Mouse (Mus musculus): ENCODE measurements around the gene Olfr869. TPM values are rescaled to one million over a fixed set of nuclear protein-coding genes. Genes with fewer than 3 reads are reported as not detected.

Olfr869 gene
- not detected for polyA plus RNA-seq (2017; shearing (Covaris generic))

GRCm38 (mm10) chr9:20128709-20129108 lies at the start of gene Olfr869:
Gene Olfr869 (plus strand): TSS chr9:20129009.

GRCm38 (mm10) chr9:20098326-20098725 lies 30.5 kb upstream of the Olfr869 start, which contains the start of gene Olfr868:
Gene Olfr868 (plus strand): TSS chr9:20098626.

GRCm38 (mm10) chr9:20173957-20174356 lies 45.1 kb downstream of the Olfr869 start, which contains the start of gene Olfr870:
Gene Olfr870 (minus strand): TSS chr9:20174057.

Other genes starting within 250 kb of the Olfr869 start
- not detected for gene Olfr862, start 241.0 kb upstream of the Olfr869 start, polyA plus RNA-seq (2017; shearing (Covaris generic))
- gene Olfr77, start 212.1 kb upstream of the Olfr869 start, polyA plus RNA-seq (2017; shearing (Covaris generic)), result 1.0 TPM
- gene Olfr866, start 101.0 kb upstream of the Olfr869 start, polyA plus RNA-seq (2017; shearing (Covaris generic)), result not detected
- gene Olfr867, start 71.4 kb upstream of the Olfr869 start, polyA plus RNA-seq (2017; shearing (Covaris generic)), result not detected
- gene Olfr868, start 30.4 kb upstream of the Olfr869 start, polyA plus RNA-seq (2017; shearing (Covaris generic)), result 0.24 TPM
- not detected for gene Olfr870, start 45.0 kb downstream of the Olfr869 start, polyA plus RNA-seq (2017; shearing (Covaris generic))
- gene Olfr871, start 83.2 kb downstream of the Olfr869 start, polyA plus RNA-seq (2017; shearing (Covaris generic)), result not detected
- not detected for gene Olfr872, start 108.1 kb downstream of the Olfr869 start, polyA plus RNA-seq (2017; shearing (Covaris generic))
- 0.69 TPM for gene Olfr39, start 153.3 kb downstream of the Olfr869 start, polyA plus RNA-seq (2017; shearing (Covaris generic))
- not detected for gene Olfr873, start 169.5 kb downstream of the Olfr869 start, polyA plus RNA-seq (2017; shearing (Covaris generic))
- 0.32 TPM for gene Olfr18, start 207.1 kb downstream of the Olfr869 start, polyA plus RNA-seq (2017; shearing (Covaris generic))